In the genomic region with DNA sequence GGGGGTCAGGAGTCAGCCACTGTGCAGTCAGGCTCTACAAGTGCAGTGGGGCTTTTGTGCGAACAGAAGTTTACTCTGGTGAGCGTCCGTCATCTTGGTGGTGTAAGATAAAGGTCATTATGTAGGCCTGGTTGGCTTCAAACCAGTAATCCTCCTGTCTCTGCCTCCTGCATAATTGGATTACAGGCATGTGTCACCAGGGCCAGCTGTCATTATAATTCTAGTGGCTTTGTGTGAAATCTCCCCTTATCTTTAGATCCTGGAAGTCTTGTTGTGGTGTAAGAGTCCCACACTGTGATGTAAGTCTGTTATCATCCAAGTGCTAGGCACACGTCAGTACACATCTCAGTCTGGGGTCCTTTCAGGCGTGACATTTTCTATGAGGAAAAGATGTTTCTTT, we compare ENCODE assay signal across 22 mouse cellular contexts. TPM values are rescaled to one million over a fixed set of nuclear protein-coding genes. Genes with fewer than 3 reads are reported as not detected.
DNase-seq lines count a peak whose midpoint lies in the region; ATAC-seq and TF ChIP-seq lines count a peak whose summit lies in the region.
"Had no signal": no experiment of that assay in that cellular context is flagged by ENCODE, and none has a peak within 500 bp of the region (broad histone marks: within the 10 kb centered on the region; RNA-seq: fewer than 3 reads in every experiment).

No protein-coding gene starts in this region.

- no peak overlapping the region for H3K9ac ChIP-seq in hindbrain, embryonic 16.5 days (ENCODE audit: low read depth, low read length)
- no peak overlapping the region for H3K9ac ChIP-seq in hindbrain, embryonic 11.5 days (ENCODE audit: low read depth, low read length)
- no peak overlapping the region for H3K9ac ChIP-seq in MEL (ENCODE audit: control insufficient read depth, low read depth, low read length, poor library complexity, severe bottlenecking)
- H3K9ac ChIP-seq in liver, embryonic 11.5 days (ENCODE audit: low read depth, low read length): no peak overlapping the region
- H3K9ac ChIP-seq: embryonic facial prominence, embryonic 12.5 days; forebrain, embryonic 12.5 days; forebrain, postnatal 0 days; heart, embryonic 13.5 days; hindbrain, embryonic 13.5 days had no signal

- H3K27me3 ChIP-seq in hindbrain, embryonic 16.5 days (replicated peaks; ENCODE audit: control insufficient read depth, insufficient read depth, low read length): no peaks in the 10 kb centered on the region
- no peaks in the 10 kb centered on the region for H3K27me3 ChIP-seq in hindbrain, embryonic 11.5 days (ENCODE audit: control insufficient read depth, insufficient read depth, low read length)
- H3K27me3 ChIP-seq in MEL (ENCODE audit: control insufficient read depth in 1 of 2, insufficient read depth in 2 of 2, low read length in 2 of 2): no peaks in the 10 kb centered on the region
- H3K27me3 ChIP-seq in liver, embryonic 11.5 days (replicated peaks; ENCODE audit: control insufficient read depth, insufficient read depth, low read length): no peaks in the 10 kb centered on the region
- H3K27me3 ChIP-seq: CH12.LX; embryonic facial prominence, embryonic 12.5 days; forebrain, embryonic 12.5 days; heart, embryonic 13.5 days; hindbrain, embryonic 13.5 days had no signal

- no peaks in the 10 kb centered on the region for H3K4me1 ChIP-seq in hindbrain, embryonic 16.5 days (ENCODE audit: control insufficient read depth, insufficient read depth, low read depth, low read length)
- H3K4me1 ChIP-seq in hindbrain, embryonic 11.5 days (replicated peaks; ENCODE audit: control insufficient read depth, insufficient read depth, low read length): no peaks in the 10 kb centered on the region
- H3K4me1 ChIP-seq in MEL (ENCODE audit: control insufficient read depth in 1 of 2, insufficient read depth in 2 of 2, low read length in 2 of 2): no peaks in the 10 kb centered on the region
- H3K4me1 ChIP-seq in liver, embryonic 11.5 days (replicated peaks; ENCODE audit: control insufficient read depth, insufficient read depth, low read length): no peaks in the 10 kb centered on the region
- H3K4me1 ChIP-seq: embryonic facial prominence, embryonic 12.5 days; forebrain, embryonic 12.5 days; heart, embryonic 13.5 days; hindbrain, embryonic 13.5 days had no signal

- intact Hi-C loops in heart, postnatal 36 days (cut with DNase I): no loop called here

- no peak for TF ChIP-seq RAD21 in MEL (IDR thresholded peaks at IDR 0.05; ENCODE audit: low read depth, low read length)

- H3K4me3 ChIP-seq in hindbrain, embryonic 16.5 days (ENCODE audit: low read length): no peak overlapping the region
- no peak overlapping the region for H3K4me3 ChIP-seq in hindbrain, embryonic 11.5 days (ENCODE audit: low read depth, low read length)
- H3K4me3 ChIP-seq in MEL (ENCODE audit: control insufficient read depth in 1 of 2, insufficient read depth in 1 of 2, low read depth in 2 of 2, low read length in 2 of 2): no peak overlapping the region
- H3K4me3 ChIP-seq in liver, embryonic 11.5 days (ENCODE audit: low read depth, low read length): no peak overlapping the region
- H3K4me3 ChIP-seq: embryonic facial prominence, embryonic 12.5 days; forebrain, embryonic 12.5 days; heart, embryonic 13.5 days; hindbrain, embryonic 13.5 days had no signal

- no peak for DNase-seq in hindbrain, embryonic 11.5 days (ENCODE audit: low spot score)
- peak; percentile 12 for DNase-seq in MEL (ENCODE audit: low read depth, low spot score)
- peak; percentile 41 for DNase-seq in retina, adult 2 months (ENCODE audit: low read depth, low spot score)
- no peak for DNase-seq in liver, embryonic 11.5 days (ENCODE audit: low spot score)
- DNase-seq in heart, postnatal 36 days: no peak
- DNase-seq: adrenal gland, postnatal 10 days; cerebellum, adult 11-12 months; cerebellum, adult 9-10 months; cerebellum, postnatal 25 days; forebrain, postnatal 0 days; gastrocnemius, postnatal 25 days; heart, adult 11 months; heart, postnatal 4 days had no signal

- H3K4me2 ChIP-seq in hindbrain, embryonic 16.5 days (ENCODE audit: low read length): no peak overlapping the region
- no peak overlapping the region for H3K4me2 ChIP-seq in hindbrain, embryonic 11.5 days (replicated peaks; ENCODE audit: low read depth, low read length)
- H3K4me2 ChIP-seq in liver, embryonic 11.5 days: no peak overlapping the region
- H3K4me2 ChIP-seq: embryonic facial prominence, embryonic 12.5 days; forebrain, embryonic 12.5 days; heart, embryonic 13.5 days; hindbrain, embryonic 13.5 days had no signal

- no peaks in the 10 kb centered on the region for H3K36me3 ChIP-seq in hindbrain, embryonic 16.5 days (ENCODE audit: control insufficient read depth, insufficient read depth, low read length)
- no peaks in the 10 kb centered on the region for H3K36me3 ChIP-seq in hindbrain, embryonic 11.5 days (ENCODE audit: control insufficient read depth, insufficient read depth, low read length)
- H3K36me3 ChIP-seq in MEL (ENCODE audit: control insufficient read depth in 1 of 2, insufficient read depth in 2 of 2, low read length in 2 of 2): peaks cover 0 to 42% of the 10 kb centered on the region in 2 experiments; a peak in 2 of 4 replicates
- peaks cover 54% of the 10 kb centered on the region for H3K36me3 ChIP-seq in liver, embryonic 11.5 days (ENCODE audit: control insufficient read depth, insufficient read depth, low read length)

- ATAC-seq in hindbrain, embryonic 16.5 days: peak; percentile 71; the same call in 1 of the 2 replicates
- ATAC-seq in hindbrain, embryonic 11.5 days (ENCODE audit: low FRiP score): no peak
- ATAC-seq in liver, embryonic 11.5 days (replicated peaks; ENCODE audit: low FRiP score): no peak
- no peak for ATAC-seq in cerebellum, adult (ENCODE audit: insufficient number of reproducible peaks, low FRiP score, low TSS enrichment)
- ATAC-seq: forebrain, postnatal 0 days; inflammation-experienced regulatory T-cells, adult 6 months had no signal

- H3K27ac ChIP-seq in hindbrain, embryonic 16.5 days (ENCODE audit: low read depth, low read length): no peak overlapping the region
- H3K27ac ChIP-seq in hindbrain, embryonic 11.5 days (ENCODE audit: low read depth, low read length): no peak overlapping the region
- no peak overlapping the region for H3K27ac ChIP-seq in MEL (ENCODE audit: control insufficient read depth, low read depth, low read length)
- no peak overlapping the region for H3K27ac ChIP-seq in liver, embryonic 11.5 days (ENCODE audit: low read depth, low read length)
- H3K27ac ChIP-seq: embryonic facial prominence, embryonic 12.5 days; forebrain, embryonic 12.5 days; heart, embryonic 13.5 days; hindbrain, embryonic 13.5 days had no signal

- no peak for TF ChIP-seq EP300 in MEL (IDR thresholded peaks at IDR 0.05; ENCODE audit: low read depth in 1 of 2, low read length in 2 of 2)

- TF ChIP-seq POLR2A in MEL (IDR thresholded peaks at IDR 0.05; ENCODE audit: control insufficient read depth in 1 of 2, insufficient read depth in 1 of 2, low read depth in 1 of 2, low read length in 2 of 2, poor library complexity in 1 of 2): no peak

- no peaks in the 10 kb centered on the region for H3K79me2 ChIP-seq in MEL (ENCODE audit: control insufficient read depth, insufficient read depth, low read length, poor library complexity)

- H3K9me3 ChIP-seq in hindbrain, embryonic 16.5 days (ENCODE audit: control insufficient read depth, low read length): no peaks in the 10 kb centered on the region
- no peaks in the 10 kb centered on the region for H3K9me3 ChIP-seq in hindbrain, embryonic 11.5 days (ENCODE audit: control insufficient read depth, low read length)
- H3K9me3 ChIP-seq in MEL (replicated peaks; ENCODE audit: insufficient read depth, low read length): no peaks in the 10 kb centered on the region
- H3K9me3 ChIP-seq in liver, embryonic 11.5 days (ENCODE audit: control insufficient read depth, low read length): no peaks in the 10 kb centered on the region
- H3K9me3 ChIP-seq: embryonic facial prominence, embryonic 12.5 days; forebrain, embryonic 12.5 days; heart, embryonic 13.5 days; hindbrain, embryonic 13.5 days had no signal

- WGBS in hindbrain, embryonic 16.5 days: 78% methylated on average over 5 of the region's 5 CpGs
- 86% methylated on average over 5 of the region's 5 CpGs for WGBS in hindbrain, embryonic 11.5 days
- WGBS in liver, embryonic 11.5 days: 71% methylated on average over 5 of the region's 5 CpGs

- TF ChIP-seq CTCF in MEL (IDR thresholded peaks at IDR 0.05 in 2 of 3, conservative IDR thresholded peaks at IDR 0.05 in 1 of 3; ENCODE audit: control insufficient read depth in 1 of 3, insufficient read depth in 1 of 3, low read depth in 2 of 3, low read length in 3 of 3, poor library complexity in 1 of 3, severe bottlenecking in 1 of 3): no peak

TF ChIP-seq in MEL, 35 proteins besides CTCF, POLR2A, EP300 and RAD21 (continues in another document):
- TF ChIP-seq RCOR1 (IDR thresholded peaks at IDR 0.05; ENCODE audit: low read depth, low read length): no peak
- TF ChIP-seq KAT2A (conservative IDR thresholded peaks at IDR 0.05; ENCODE audit: low read depth, low read length): no peak
- no peak for TF ChIP-seq MAFK (IDR thresholded peaks at IDR 0.05; ENCODE audit: borderline replicate concordance, low read depth, low read length)
- no peak for TF ChIP-seq JUND (IDR thresholded peaks at IDR 0.05; ENCODE audit: low read depth, low read length)
- TF ChIP-seq GATA1 (IDR thresholded peaks at IDR 0.05; ENCODE audit: low read depth, low read length): no peak
- TF ChIP-seq ELF1 (IDR thresholded peaks at IDR 0.05; ENCODE audit: low read depth, low read length): no peak
- TF ChIP-seq NRF1 (IDR thresholded peaks at IDR 0.05; ENCODE audit: insufficient read depth, low read depth, low read length, poor library complexity, severe bottlenecking): no peak
- no peak for TF ChIP-seq GABPA (IDR thresholded peaks at IDR 0.05; ENCODE audit: low read depth, low read length)

RNA-seq across cellular contexts. Expression of a gene that starts 29.7 kb away (rescaled TPM):
- 45.0 and 53.9 TPM in 2 replicates for polyA plus RNA-seq in hindbrain, embryonic 16.5 days (2015; fragmentation: Nextera tagmentation; extraction: Ambion mirVana)
- polyA plus RNA-seq in hindbrain, embryonic 11.5 days (2014; fragmentation: Nextera tagmentation; extraction: Ambion mirVana): 1.5 and 2.0 TPM in 2 replicates
- total RNA-seq in MEL (2012; rRNA removed): 14.2 and 25.4 TPM in 2 replicates
- 10 to 100 TPM in 1 of 2 experiments, not detected in 1; 25.9 TPM for polyA plus RNA-seq in MEL (2012; ENCODE audit: insufficient read depth in 1 of 2, insufficient read length in 2 of 2, low read depth in 1 of 2, low replicate concordance in 2 of 2, missing spikeins in 1 of 2)
- polyA plus RNA-seq in liver, embryonic 11.5 days (2014; fragmentation: Nextera tagmentation; extraction: Ambion mirVana): 2.2 and 2.8 TPM in 2 replicates
- total RNA-seq in heart, postnatal 36 days (2021): 10 to 100 TPM; 10.1 to 13.0 TPM
- total RNA-seq: gastrocnemius, adult 18-20 months had no signal

RNA-seq across cellular contexts. Expression of a gene that starts 35.4 kb away (rescaled TPM):
- polyA plus RNA-seq in hindbrain, embryonic 16.5 days (2015; fragmentation: Nextera tagmentation; extraction: Ambion mirVana): 13.8 and 16.9 TPM in 2 replicates
- 80.6 and 100.0 TPM in 2 replicates for polyA plus RNA-seq in hindbrain, embryonic 11.5 days (2014; fragmentation: Nextera tagmentation; extraction: Ambion mirVana)
- total RNA-seq in MEL (2012; rRNA removed): 87.5 and 118 TPM in 2 replicates
- polyA plus RNA-seq in MEL (2012; ENCODE audit: insufficient read depth in 1 of 2, insufficient read length in 2 of 2, low read depth in 1 of 2, low replicate concordance in 2 of 2, missing spikeins in 1 of 2): 100 to 1,000 TPM in 1 of 2 experiments, not detected in 1; 120 TPM
- polyA plus RNA-seq in liver, embryonic 11.5 days (2014; fragmentation: Nextera tagmentation; extraction: Ambion mirVana): 97.7 and 112 TPM in 2 replicates
- 1 to 10 TPM; 1.4 to 1.8 TPM for total RNA-seq in heart, postnatal 36 days (2021)

Comparison
In these comparisons a context has a peak if more than half of its experiments do, and no peak if none do; other contexts are left out.
1. DNase-seq: peak in MEL (single experiment) and retina, adult 2 months (single experiment); none in hindbrain, embryonic 11.5 days (single experiment), liver, embryonic 11.5 days (single experiment) and heart, postnatal 36 days (0 of 2).